In the genomic region with DNA sequence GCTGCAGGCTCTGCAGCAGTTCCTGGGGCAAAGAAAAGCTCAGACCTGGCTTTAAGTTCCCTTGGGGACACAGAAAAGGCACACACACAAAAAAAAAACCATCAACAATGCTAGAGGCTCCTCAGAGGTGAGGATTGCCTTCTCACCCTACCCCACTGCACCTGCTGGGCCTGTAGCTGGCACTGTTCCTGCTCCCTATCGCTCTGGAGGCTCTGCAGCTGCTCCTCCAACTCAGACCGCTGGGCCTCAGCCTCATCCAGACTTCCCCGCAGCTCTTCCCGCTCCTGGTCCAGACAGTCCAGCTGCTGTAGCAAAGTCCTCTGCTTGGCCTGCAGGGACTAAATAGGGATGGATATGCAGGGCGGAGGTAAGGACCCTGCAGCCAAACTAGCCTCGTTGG, we compare ENCODE assay signal across 24 mouse cellular contexts. TPM values are rescaled to one million over a fixed set of nuclear protein-coding genes. Genes with fewer than 3 reads are reported as not detected.
DNase-seq lines count a peak whose midpoint lies in the region; ATAC-seq lines count a peak whose summit lies in the region.
"Had no signal": no experiment of that assay in that cellular context is flagged by ENCODE, and none has a peak within 500 bp of the region (broad histone marks: within the 10 kb centered on the region; RNA-seq: fewer than 3 reads in every experiment).

No protein-coding gene starts in this region.

- intact Hi-C loops in gastrocnemius, postnatal 14 days (cut with DNase I; ENCODE audit: low total_unique reads) = no loop called here

- H3K27me3 ChIP-seq in forebrain, embryonic 10.5 days (ENCODE audit: poor library complexity, severe bottlenecking) = no peaks in the 10 kb centered on the region
- no peaks in the 10 kb centered on the region for H3K27me3 ChIP-seq in forebrain, embryonic 16.5 days (replicated peaks; ENCODE audit: control insufficient read depth, insufficient read depth, low read length)
- H3K27me3 ChIP-seq in midbrain, embryonic 10.5 days (ENCODE audit: low read depth, poor library complexity, severe bottlenecking) = no peaks in the 10 kb centered on the region
- no peaks in the 10 kb centered on the region for H3K27me3 ChIP-seq in midbrain, embryonic 14.5 days (ENCODE audit: control insufficient read depth, insufficient read depth, low read length)
- H3K27me3 ChIP-seq: embryonic facial prominence, embryonic 12.5 days; heart, embryonic 13.5 days; hindbrain, embryonic 12.5 days; Patski had no signal

- no peak for ATAC-seq in forebrain, embryonic 16.5 days
- ATAC-seq in midbrain, embryonic 14.5 days (ENCODE audit: low FRiP score, low TSS enrichment) = no peak
- ATAC-seq in megakaryocyte progenitor cell, adult 5-6 weeks (replicated peaks; ENCODE audit: poor library complexity) = no peak
- ATAC-seq: activated CD4-positive, CD25-positive, alpha-beta regulatory T cell, adult 4 months; forebrain, postnatal 0 days; hindbrain, postnatal 0 days; Patski had no signal

- no peak overlapping the region for H3K4me2 ChIP-seq in forebrain, embryonic 16.5 days (ENCODE audit: low read length)
- H3K4me2 ChIP-seq in midbrain, embryonic 14.5 days (ENCODE audit: low read length) = no peak overlapping the region
- H3K4me2 ChIP-seq: embryonic facial prominence, embryonic 12.5 days; heart, embryonic 13.5 days; hindbrain, embryonic 12.5 days had no signal

- peak overlapping the region; percentile 4 for H3K27ac ChIP-seq in forebrain, embryonic 10.5 days
- H3K27ac ChIP-seq in forebrain, embryonic 16.5 days (ENCODE audit: low read length) = no peak overlapping the region
- 0 out of 2 replicates have a peak overlapping the region, but pooled peaks have one; percentile 9 for H3K27ac ChIP-seq in midbrain, embryonic 10.5 days (replicated peaks)
- H3K27ac ChIP-seq in midbrain, embryonic 14.5 days (replicated peaks; ENCODE audit: low read depth, low read length) = no peak overlapping the region
- H3K27ac ChIP-seq: embryonic facial prominence, embryonic 12.5 days; heart, embryonic 13.5 days; hindbrain, embryonic 12.5 days; hindbrain, postnatal 0 days had no signal

- H3K36me3 ChIP-seq in forebrain, embryonic 10.5 days (replicated peaks) = peaks cover 50% of the 10 kb centered on the region
- peaks cover 5% of the 10 kb centered on the region for H3K36me3 ChIP-seq in forebrain, embryonic 16.5 days (ENCODE audit: control insufficient read depth, insufficient read depth)
- H3K36me3 ChIP-seq in midbrain, embryonic 10.5 days = peaks cover 49% of the 10 kb centered on the region
- H3K36me3 ChIP-seq in midbrain, embryonic 14.5 days (ENCODE audit: control insufficient read depth, insufficient read depth, low read length) = peaks cover 33% of the 10 kb centered on the region

- no peak for DNase-seq in forebrain, embryonic 10.5 days (ENCODE audit: extremely low spot score, low spot score)
- peak; percentile 28 for DNase-seq in gastrocnemius, postnatal 14 days
- DNase-seq in gastrocnemius, adult 18-20 months (ENCODE audit: low spot score) = no peak
- DNase-seq in midbrain, embryonic 10.5 days (ENCODE audit: low spot score) = no peak
- no peak for DNase-seq in midbrain, embryonic 14.5 days
- DNase-seq in adrenal gland, postnatal 14 days = no peak
- DNase-seq: adrenal gland, postnatal 36 days; cerebellum, adult 11 months; cerebellum, adult 8-10 months; cerebellum, postnatal 14 days; embryo, embryonic 11 days; forebrain, postnatal 0 days; gastrocnemius, postnatal 25 days; heart, adult 11 months; heart, postnatal 36 days; kidney, adult 11 months had no signal

- H3K4me3 ChIP-seq in forebrain, embryonic 10.5 days = no peak overlapping the region
- H3K4me3 ChIP-seq in forebrain, embryonic 16.5 days (replicated peaks; ENCODE audit: low read length) = no peak overlapping the region
- H3K4me3 ChIP-seq in midbrain, embryonic 10.5 days = no peak overlapping the region
- H3K4me3 ChIP-seq in midbrain, embryonic 14.5 days (replicated peaks; ENCODE audit: low read depth, low read length) = no peak overlapping the region
- H3K4me3 ChIP-seq: embryonic facial prominence, embryonic 12.5 days; heart, embryonic 13.5 days; hindbrain, embryonic 12.5 days had no signal

- 86% methylated on average over 6 of the region's 6 CpGs for WGBS in forebrain, embryonic 10.5 days
- 69% methylated on average over 6 of the region's 6 CpGs for WGBS in forebrain, embryonic 16.5 days
- 81% methylated on average over 6 of the region's 6 CpGs for WGBS in midbrain, embryonic 10.5 days
- WGBS in midbrain, embryonic 14.5 days = 80% methylated on average over 6 of the region's 6 CpGs

- no peak overlapping the region for H3K9ac ChIP-seq in forebrain, embryonic 16.5 days (replicated peaks; ENCODE audit: low read depth, low read length)
- no peak overlapping the region for H3K9ac ChIP-seq in midbrain, embryonic 14.5 days (replicated peaks; ENCODE audit: low read length)
- H3K9ac ChIP-seq: embryonic facial prominence, embryonic 12.5 days; forebrain, postnatal 0 days; heart, embryonic 13.5 days had no signal

- H3K9me3 ChIP-seq in forebrain, embryonic 10.5 days = no peaks in the 10 kb centered on the region
- no peaks in the 10 kb centered on the region for H3K9me3 ChIP-seq in forebrain, embryonic 16.5 days (ENCODE audit: control insufficient read depth, low read length)
- no peaks in the 10 kb centered on the region for H3K9me3 ChIP-seq in midbrain, embryonic 10.5 days (replicated peaks)
- no peaks in the 10 kb centered on the region for H3K9me3 ChIP-seq in midbrain, embryonic 14.5 days (ENCODE audit: control insufficient read depth, low read length)
- H3K9me3 ChIP-seq: embryonic facial prominence, embryonic 12.5 days; heart, embryonic 13.5 days; hindbrain, embryonic 12.5 days had no signal

- peaks cover 3% of the 10 kb centered on the region; the same call in 1 of the 2 replicates for H3K4me1 ChIP-seq in forebrain, embryonic 10.5 days
- no peaks in the 10 kb centered on the region for H3K4me1 ChIP-seq in forebrain, embryonic 16.5 days (replicated peaks; ENCODE audit: control insufficient read depth, insufficient read depth, low read length)
- peaks cover 9% of the 10 kb centered on the region for H3K4me1 ChIP-seq in midbrain, embryonic 10.5 days
- no peaks in the 10 kb centered on the region for H3K4me1 ChIP-seq in midbrain, embryonic 14.5 days (ENCODE audit: control insufficient read depth, insufficient read depth, low read length)
- H3K4me1 ChIP-seq: embryonic facial prominence, embryonic 12.5 days; hindbrain, embryonic 12.5 days had no signal

RNA-seq across cellular contexts. Expression of a gene that starts 11.4 kb away (rescaled TPM):
- 19.1 and 19.7 TPM in 2 replicates for polyA plus RNA-seq in forebrain, embryonic 10.5 days (2016; fragmentation: Nextera tagmentation; extraction: Ambion mirVana)
- 51.7 and 52.6 TPM in 2 replicates for polyA plus RNA-seq in forebrain, embryonic 16.5 days (2015; fragmentation: Nextera tagmentation; extraction: Ambion mirVana)
- 1 to 10 TPM; 6.3 to 8.7 TPM for total RNA-seq in gastrocnemius, postnatal 14 days (2021)
- 1 to 10 TPM; 3.3 to 4.5 TPM for total RNA-seq in gastrocnemius, adult 18-20 months (2021)
- 21.3 and 29.3 TPM in 2 replicates for polyA plus RNA-seq in midbrain, embryonic 10.5 days (2016; fragmentation: Nextera tagmentation; extraction: Ambion mirVana)
- 52.7 and 52.9 TPM in 2 replicates for polyA plus RNA-seq in midbrain, embryonic 14.5 days (2014; fragmentation: Nextera tagmentation; extraction: Ambion mirVana)
- 17.2 and 25.2 TPM in 2 replicates for total RNA-seq in adrenal gland, postnatal 14 days (2021)
- 2.5 and 4.7 TPM in 2 replicates for total RNA-seq in megakaryocyte progenitor cell, adult 5-6 weeks (2015)
- 5.9 and 8.8 TPM in 2 replicates for total RNA-seq in megakaryocyte progenitor cell, adult 5-6 weeks (2017)

RNA-seq across cellular contexts. Expression of a gene that starts 13.7 kb away (rescaled TPM):
- 6.5 and 7.8 TPM in 2 replicates for polyA plus RNA-seq in forebrain, embryonic 10.5 days (2016; fragmentation: Nextera tagmentation; extraction: Ambion mirVana)
- polyA plus RNA-seq in forebrain, embryonic 16.5 days (2015; fragmentation: Nextera tagmentation; extraction: Ambion mirVana) = 6.7 and 8.0 TPM in 2 replicates
- total RNA-seq in gastrocnemius, postnatal 14 days (2021) = 1 to 10 TPM; 3.3 to 5.6 TPM
- total RNA-seq in gastrocnemius, adult 18-20 months (2021) = 1 to 10 TPM; 1.8 to 1.9 TPM
- 6.9 and 8.3 TPM in 2 replicates for polyA plus RNA-seq in midbrain, embryonic 10.5 days (2016; fragmentation: Nextera tagmentation; extraction: Ambion mirVana)
- polyA plus RNA-seq in midbrain, embryonic 14.5 days (2014; fragmentation: Nextera tagmentation; extraction: Ambion mirVana) = 4.8 and 7.1 TPM in 2 replicates
- total RNA-seq in adrenal gland, postnatal 14 days (2021) = 8.7 and 11.5 TPM in 2 replicates
- 0.44 and 0.54 TPM in 2 replicates for total RNA-seq in megakaryocyte progenitor cell, adult 5-6 weeks (2015)
- 0.67 and 0.95 TPM in 2 replicates for total RNA-seq in megakaryocyte progenitor cell, adult 5-6 weeks (2017)

RNA-seq across cellular contexts. Expression of a gene that starts 13.8 kb away (rescaled TPM):
- 103 and 104 TPM in 2 replicates for polyA plus RNA-seq in forebrain, embryonic 10.5 days (2016; fragmentation: Nextera tagmentation; extraction: Ambion mirVana)
- polyA plus RNA-seq in forebrain, embryonic 16.5 days (2015; fragmentation: Nextera tagmentation; extraction: Ambion mirVana) = 59.4 and 60.6 TPM in 2 replicates
- 10 to 100 TPM; 17.1 to 22.8 TPM for total RNA-seq in gastrocnemius, postnatal 14 days (2021)
- 10 to 100 TPM; 15.0 to 18.6 TPM for total RNA-seq in gastrocnemius, adult 18-20 months (2021)
- polyA plus RNA-seq in midbrain, embryonic 10.5 days (2016; fragmentation: Nextera tagmentation; extraction: Ambion mirVana) = 95.2 and 97.1 TPM in 2 replicates
- 47.6 and 64.3 TPM in 2 replicates for polyA plus RNA-seq in midbrain, embryonic 14.5 days (2014; fragmentation: Nextera tagmentation; extraction: Ambion mirVana)
- 43.7 and 49.8 TPM in 2 replicates for total RNA-seq in adrenal gland, postnatal 14 days (2021)
- total RNA-seq in megakaryocyte progenitor cell, adult 5-6 weeks (2015) = 64.8 and 65.7 TPM in 2 replicates
- 35.3 and 40.0 TPM in 2 replicates for total RNA-seq in megakaryocyte progenitor cell, adult 5-6 weeks (2017)

RNA-seq across cellular contexts. Expression of a gene that starts 23.2 kb away (rescaled TPM):
- 3.0 and 3.5 TPM in 2 replicates for polyA plus RNA-seq in forebrain, embryonic 10.5 days (2016; fragmentation: Nextera tagmentation; extraction: Ambion mirVana)
- polyA plus RNA-seq in forebrain, embryonic 16.5 days (2015; fragmentation: Nextera tagmentation; extraction: Ambion mirVana) = 1.6 and 1.7 TPM in 2 replicates
- total RNA-seq in gastrocnemius, postnatal 14 days (2021) = under 1 TPM; 0.95 to 0.96 TPM
- under 1 TPM; 0.09 to 0.33 TPM for total RNA-seq in gastrocnemius, adult 18-20 months (2021)
- polyA plus RNA-seq in midbrain, embryonic 10.5 days (2016; fragmentation: Nextera tagmentation; extraction: Ambion mirVana) = 2.2 and 2.9 TPM in 2 replicates
- 2.0 and 3.3 TPM in 2 replicates for polyA plus RNA-seq in midbrain, embryonic 14.5 days (2014; fragmentation: Nextera tagmentation; extraction: Ambion mirVana)
- total RNA-seq in adrenal gland, postnatal 14 days (2021) = 3.6 and 27.0 TPM in 2 replicates
- 0.71 and 0.72 TPM in 2 replicates for total RNA-seq in megakaryocyte progenitor cell, adult 5-6 weeks (2015)
- 0.87 and 1.7 TPM in 2 replicates for total RNA-seq in megakaryocyte progenitor cell, adult 5-6 weeks (2017)

RNA-seq across cellular contexts. Expression of a gene that starts 40.2 kb away (rescaled TPM):
- 24.4 and 25.4 TPM in 2 replicates for polyA plus RNA-seq in forebrain, embryonic 10.5 days (2016; fragmentation: Nextera tagmentation; extraction: Ambion mirVana)
- polyA plus RNA-seq in forebrain, embryonic 16.5 days (2015; fragmentation: Nextera tagmentation; extraction: Ambion mirVana) = 29.1 and 33.4 TPM in 2 replicates
- 1 to 10 TPM; 5.3 to 5.4 TPM for total RNA-seq in gastrocnemius, postnatal 14 days (2021)
- 1 to 10 TPM; 3.5 to 3.8 TPM for total RNA-seq in gastrocnemius, adult 18-20 months (2021)
- polyA plus RNA-seq in midbrain, embryonic 10.5 days (2016; fragmentation: Nextera tagmentation; extraction: Ambion mirVana) = 26.3 and 26.4 TPM in 2 replicates
- polyA plus RNA-seq in midbrain, embryonic 14.5 days (2014; fragmentation: Nextera tagmentation; extraction: Ambion mirVana) = 21.5 and 23.8 TPM in 2 replicates
- total RNA-seq in adrenal gland, postnatal 14 days (2021) = 15.6 and 18.2 TPM in 2 replicates
- 1.9 and 2.7 TPM in 2 replicates for total RNA-seq in megakaryocyte progenitor cell, adult 5-6 weeks (2015)
- 4.3 and 8.0 TPM in 2 replicates for total RNA-seq in megakaryocyte progenitor cell, adult 5-6 weeks (2017)

Comparison
In these comparisons a context has a peak if more than half of its experiments do, and no peak if none do; other contexts are left out.
1. H3K27ac ChIP-seq: peak in forebrain, embryonic 10.5 days (single experiment) and midbrain, embryonic 10.5 days (single experiment); none in forebrain, embryonic 16.5 days (single experiment) and midbrain, embryonic 14.5 days (single experiment).